Mouse (Mus musculus): ENCODE results near the gene Htr7.

Gene Htr7

DNA sequence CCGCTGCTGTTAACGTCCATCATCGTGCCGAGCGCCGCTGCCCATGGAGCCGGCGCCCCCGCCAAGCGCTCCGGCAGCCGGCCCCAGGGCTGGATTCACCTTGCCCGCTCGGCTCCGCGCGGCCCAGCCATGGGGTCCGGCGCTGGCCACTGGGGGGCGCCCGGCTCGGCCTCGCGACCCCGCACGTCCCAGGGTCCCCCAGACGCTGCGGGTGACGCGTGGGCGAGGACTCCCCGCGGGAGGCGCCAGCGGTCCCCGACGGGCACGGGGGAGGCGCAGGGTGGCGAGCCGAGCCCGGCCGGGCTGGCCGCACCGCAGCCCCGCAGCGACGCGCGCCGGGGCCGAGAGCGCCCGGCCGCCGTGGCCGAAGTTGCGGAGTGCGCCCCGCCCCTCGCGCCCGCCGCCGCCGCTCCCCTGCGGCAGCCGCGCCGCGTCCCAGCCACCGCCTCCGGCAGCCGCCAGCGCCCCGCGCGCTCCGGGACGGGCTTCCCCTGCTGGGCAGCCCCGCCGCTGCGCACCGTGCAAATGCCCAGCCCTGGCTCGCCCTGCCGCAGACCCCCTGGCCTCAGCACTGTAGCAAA, at the start of gene Htr7:
TSS of gene Htr7 (minus strand) at position 277 of the 581 bp plus-strand sequence.
- DNase-seq, result peak; percentile 16

DNA sequence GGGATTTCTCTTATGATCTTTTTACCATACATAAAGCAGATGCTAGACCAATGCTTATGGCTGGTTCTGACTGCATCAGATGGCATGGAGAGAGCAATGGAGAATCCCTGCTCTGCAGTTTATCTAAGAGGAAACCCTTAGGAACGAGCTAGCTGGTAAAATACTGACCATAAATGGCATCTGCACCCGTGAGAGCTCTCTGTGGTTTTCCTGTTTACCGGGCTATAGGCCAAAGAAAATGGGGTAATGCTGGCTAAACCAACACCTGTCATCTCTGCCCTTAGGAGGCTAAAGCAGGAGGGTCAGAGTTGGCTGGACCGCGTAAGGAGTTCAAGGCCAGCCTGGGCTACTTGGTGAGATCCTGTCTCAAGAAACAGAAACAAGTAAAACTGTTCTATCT, 46.6 kb upstream of the Htr7 start:
- DNase-seq, result no peak

DNA sequence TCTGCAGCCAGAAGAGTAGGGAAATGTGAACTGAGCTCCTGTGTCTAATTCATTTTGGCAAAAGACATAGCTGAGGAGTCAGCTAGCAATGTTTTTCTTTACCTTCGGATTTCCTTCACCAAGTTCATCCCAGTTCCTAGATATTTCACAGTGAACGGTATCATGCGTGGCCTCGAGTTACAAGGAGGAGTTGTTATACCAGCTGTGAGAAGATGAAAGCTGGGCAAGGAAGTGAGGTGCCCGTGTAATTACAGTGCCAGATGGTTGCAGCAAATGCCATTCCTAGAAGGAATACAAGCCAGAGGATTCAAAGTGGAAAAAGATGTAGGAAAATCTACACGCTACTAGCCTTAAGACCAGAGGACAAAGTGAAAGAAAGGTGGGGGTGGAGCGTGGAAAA, 41.6 kb upstream of the Htr7 start:
- DNase-seq, result no peak

DNA sequence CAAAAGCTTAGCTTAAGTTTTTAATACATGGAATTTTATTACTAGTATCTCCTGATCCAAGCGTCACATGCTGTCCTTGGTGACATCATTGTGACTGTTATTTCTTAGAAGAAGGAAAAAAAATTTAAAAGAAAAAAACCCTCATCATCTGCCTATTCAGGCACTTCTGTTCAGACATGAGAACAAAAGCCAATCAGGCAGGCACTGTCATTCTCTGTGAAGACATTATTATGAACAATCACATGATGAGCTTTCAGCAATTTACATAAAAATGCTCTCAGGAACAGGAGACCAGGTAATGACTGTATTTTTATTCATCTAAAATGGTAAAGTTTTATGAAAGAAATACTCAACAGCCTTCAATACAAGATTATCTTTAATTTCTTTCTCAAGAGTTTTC, 41.0 kb upstream of the Htr7 start:
- DNase-seq, result no peak

DNA sequence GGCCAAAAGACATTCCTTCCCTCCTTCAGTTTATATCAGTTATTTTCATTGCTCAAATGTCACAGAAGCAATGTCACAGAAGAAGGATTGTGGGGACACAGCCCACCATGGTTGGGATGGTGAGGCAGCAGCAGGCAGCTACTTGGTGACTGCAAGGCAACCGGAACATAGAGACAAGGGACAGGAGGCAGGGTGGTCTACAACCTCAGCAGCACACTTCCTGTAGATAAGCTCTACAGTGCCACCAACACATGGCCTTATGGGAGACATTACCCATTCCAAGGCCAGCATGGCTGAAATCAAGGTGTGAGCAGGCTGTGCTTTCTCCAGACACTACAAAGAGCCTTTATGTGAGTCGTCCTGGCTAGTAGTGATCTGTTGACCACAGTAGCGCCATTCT, 39.9 kb upstream of the Htr7 start:
- DNase-seq, result no peak

DNA sequence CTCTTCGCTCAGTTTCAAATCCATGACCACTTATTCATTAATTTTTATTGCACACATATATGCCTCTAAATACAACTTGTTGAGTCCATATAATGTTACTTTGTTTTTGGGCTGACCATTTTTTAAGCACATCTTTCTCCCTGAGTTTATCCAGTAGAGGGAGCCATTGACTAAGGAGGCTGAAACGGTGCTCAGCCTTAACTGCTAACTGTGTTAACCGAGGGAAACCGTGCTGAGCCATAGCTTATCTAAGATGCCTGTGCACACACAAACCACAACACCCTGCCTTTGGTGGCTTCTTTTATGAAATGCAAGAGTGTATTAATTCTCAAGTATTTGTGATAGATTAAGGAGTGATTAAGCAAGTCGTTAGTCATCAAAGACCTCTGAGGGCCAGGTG, 33.5 kb upstream of the Htr7 start:
- DNase-seq, result no peak

DNA sequence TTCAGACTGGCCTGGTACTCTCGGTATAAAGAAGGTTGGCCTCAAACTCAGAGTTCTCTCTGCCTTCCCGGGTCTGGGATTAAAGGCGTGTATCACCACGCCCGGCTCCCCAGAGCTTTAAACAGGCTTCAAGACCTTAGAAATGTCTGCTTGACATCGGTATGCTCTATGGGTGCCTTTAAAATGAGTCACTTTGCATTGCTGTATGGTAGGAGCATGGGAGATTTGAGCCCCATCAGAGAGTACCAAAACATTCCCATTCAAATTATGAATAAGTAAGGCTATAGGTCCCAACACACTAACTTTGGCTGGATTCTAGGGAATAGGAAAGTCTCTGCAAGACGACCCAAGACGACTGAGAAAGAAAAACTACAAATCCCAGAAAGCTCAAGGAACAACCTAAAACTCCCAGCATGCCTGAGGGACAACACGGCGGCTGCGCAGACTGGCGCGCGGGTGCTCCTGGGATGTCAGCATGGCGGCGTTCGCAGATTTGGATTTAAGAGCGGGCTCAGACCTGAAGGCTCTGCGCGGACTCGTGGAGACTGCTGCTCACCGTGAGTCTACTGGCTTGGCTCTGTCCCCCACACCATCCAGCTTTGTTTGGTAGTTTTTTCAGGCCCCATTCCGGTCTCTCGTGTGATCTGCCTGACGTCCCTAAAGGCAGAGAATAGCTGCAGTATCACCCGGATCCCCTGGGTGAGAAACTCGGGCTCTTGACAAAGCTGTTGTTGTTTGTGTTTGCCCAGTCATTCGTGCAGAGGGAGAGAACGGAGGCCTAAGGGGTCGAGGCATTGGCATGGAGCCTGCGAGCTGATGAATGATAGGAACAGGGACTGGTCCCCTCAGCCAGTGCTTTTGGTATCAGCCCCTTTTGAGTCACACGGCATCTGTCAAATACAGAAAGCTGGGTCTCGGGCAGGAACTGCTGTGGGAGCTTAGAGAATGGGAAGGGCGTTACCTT, 26.2 kb upstream of the Htr7 start, which contains the start of gene Rpp30:
TSS of gene Rpp30 (plus strand) at position 455 of the 964 bp plus-strand sequence.
- peak; percentile 91 for DNase-seq

DNA sequence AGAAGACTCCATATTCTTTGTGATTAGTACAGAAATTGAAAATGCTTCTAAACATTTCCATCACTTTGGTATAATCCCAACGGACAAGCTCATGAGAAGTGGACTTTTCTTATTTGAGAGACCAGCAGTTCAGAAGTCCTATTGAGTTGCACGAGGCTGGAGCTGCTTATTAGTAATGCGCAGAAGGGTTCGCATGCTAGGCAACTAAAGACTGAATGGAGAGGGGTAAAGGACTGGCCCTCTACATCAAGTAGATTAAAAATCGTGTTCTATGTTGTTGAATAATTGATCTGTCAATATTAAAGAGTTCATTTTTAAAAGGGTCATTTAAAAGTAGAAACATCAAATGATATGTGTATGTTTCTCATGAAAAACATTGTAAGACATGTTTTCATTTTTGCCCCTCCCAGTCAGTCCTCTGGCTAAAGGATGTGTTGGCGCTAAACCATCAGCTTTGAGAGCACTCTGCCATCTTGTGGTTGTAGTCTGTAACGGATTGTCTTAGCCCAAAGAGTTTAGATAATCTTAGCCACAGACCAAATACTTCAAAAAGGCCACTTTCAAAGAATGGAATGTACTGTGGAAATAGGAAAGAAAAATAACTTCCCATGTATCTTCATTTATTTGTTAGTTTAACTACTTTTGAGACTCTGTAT, 25.4 kb upstream of the Htr7 start:
- DNase-seq, result peak; percentile 28

DNA sequence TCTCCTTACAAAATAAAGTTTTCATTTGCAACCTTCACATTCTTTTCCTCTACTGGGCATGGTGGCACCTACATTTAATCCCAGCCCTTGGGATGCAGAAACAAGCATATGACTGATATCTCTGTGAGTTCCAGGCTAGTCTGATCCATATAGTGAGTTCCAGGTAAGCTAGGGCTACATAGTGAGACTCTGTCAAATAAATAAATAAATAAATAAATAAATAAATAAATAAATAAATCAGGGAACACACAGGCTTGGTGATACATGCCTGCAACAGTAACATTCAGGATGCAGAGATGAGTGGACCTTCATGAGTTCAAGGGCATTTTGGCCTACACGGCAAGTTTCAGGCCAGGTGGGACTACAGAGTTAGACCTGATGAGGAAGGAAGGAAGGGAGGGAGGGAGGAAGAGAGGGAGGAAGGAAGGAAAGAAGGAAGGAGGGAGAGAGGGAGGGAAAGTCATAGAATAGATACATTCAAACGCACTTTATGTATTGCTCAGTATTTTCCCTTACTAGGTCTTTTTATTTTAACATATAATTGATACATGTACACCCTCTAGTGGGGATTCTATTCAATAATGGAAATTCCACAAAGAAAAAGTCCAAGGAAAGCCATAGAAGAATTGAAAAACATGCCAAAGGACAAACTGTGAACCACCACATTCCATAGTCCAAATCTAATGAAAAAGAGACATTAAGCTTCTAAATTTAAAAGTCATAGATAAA, 5.7 kb upstream of the Htr7 start:
- DNase-seq, result no peak

DNA sequence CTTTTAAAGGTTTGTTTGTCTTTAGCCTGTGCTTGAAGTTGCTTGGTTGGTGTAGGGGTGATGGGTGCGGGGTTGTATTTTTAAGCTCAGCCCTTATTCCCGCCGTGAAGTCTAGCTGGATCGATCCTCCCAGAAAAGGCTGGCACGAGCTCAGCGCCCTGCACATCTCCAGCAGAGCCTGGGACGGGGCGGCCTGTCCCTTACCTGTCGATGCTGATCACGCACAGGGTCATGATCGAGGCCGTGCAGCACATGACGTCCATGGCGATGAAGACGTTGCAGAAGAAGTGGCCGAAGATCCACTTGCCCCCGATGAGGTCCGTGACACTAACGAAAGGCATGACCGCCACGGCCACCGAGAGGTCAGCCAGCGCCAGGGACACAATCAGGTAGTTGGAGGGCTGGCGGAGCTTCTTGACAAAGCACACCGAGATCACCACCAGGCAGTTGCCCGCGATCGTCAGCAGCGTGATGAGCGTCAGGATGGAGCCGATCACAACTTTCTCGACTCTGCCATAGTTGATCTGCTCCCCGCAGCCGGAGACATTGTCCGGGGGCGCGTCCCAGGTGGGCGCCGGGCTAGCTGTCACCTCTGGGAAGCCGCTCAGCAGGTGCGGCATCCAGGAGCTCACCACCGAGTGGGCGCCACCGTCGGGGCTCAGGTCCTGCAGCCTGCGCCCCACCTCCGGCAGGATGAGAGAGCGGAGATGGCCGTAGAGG, 645 bp downstream of the Htr7 start:
- no peak for DNase-seq

DNA sequence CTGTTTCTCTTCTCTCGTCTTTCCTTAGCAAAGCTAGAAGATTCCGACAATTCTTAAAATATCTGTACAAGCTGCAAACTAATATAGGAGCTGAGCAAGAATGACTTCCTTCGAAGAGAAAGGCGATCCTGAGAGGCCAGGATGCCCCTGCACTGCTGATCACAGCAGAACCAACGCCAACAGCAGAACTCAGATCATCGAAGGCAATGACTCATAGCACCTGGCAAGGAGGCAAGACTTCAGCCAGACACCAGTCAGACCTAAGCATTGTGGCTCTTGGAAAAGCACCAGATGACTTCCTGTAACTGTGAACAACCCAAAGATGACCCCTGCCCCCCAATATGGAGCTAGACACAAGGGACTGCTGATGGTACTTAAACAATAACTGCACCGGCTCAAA, 11.3 kb downstream of the Htr7 start:
- DNase-seq, result no peak

DNA sequence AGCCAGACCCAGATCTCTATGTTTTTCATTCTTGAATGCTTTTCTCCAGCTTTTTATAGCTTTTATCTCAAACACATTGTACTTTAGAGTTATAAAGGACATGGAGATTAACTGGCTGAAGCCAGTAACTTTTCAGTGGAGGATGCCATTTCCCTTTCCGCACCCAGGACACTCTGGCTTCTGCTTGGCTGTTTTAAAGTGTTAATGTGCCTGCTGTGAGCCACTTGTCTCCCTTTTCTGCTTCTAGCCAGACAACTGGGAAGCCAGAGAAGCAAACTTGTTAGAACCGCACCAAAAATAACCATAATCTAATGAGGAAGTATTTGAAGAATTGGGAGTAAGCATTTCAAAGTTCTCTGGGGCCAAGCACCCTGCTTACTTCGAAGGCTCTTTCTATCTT, 42.5 kb downstream of the Htr7 start:
- no peak for DNase-seq

DNA sequence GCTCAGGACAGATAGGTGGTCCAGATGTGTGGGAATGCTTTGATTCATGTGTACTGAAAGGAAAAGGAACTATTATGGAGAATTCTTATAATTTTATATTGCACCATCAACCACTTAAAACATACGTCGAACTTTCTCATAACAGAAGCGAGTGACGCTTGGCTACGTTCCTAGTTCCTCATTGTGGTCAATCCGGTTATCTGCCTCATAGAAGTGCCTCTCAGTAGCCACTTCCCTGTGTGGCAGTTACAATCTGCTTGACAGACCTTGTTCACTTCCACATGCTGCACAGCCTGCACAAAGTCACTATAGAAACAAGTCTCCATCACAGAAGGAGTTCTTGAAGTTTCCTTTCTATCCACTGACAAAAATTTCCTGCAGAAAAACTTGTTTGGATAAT, 51.0 kb downstream of the Htr7 start:
- peak; percentile 8 for DNase-seq

DNA sequence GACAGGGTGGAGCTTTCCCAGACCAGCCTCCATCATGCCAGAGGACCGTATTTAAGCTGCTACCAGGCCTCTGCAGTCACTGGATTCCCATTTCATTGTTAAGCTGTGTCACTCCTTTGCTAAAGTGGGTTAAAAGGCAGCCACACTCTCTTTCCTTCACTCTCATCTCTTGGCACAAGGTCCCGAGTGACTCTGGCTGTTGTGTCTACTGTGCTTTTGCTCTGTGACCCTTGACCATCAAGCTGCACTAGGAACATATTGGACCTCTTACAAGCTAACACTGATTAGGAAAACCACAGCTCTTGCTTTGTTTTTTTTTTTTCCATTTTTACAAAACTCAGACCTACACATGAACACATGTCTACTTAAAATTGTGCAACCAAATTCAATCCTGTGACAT, 52.3 kb downstream of the Htr7 start:
- DNase-seq, result no peak

DNA sequence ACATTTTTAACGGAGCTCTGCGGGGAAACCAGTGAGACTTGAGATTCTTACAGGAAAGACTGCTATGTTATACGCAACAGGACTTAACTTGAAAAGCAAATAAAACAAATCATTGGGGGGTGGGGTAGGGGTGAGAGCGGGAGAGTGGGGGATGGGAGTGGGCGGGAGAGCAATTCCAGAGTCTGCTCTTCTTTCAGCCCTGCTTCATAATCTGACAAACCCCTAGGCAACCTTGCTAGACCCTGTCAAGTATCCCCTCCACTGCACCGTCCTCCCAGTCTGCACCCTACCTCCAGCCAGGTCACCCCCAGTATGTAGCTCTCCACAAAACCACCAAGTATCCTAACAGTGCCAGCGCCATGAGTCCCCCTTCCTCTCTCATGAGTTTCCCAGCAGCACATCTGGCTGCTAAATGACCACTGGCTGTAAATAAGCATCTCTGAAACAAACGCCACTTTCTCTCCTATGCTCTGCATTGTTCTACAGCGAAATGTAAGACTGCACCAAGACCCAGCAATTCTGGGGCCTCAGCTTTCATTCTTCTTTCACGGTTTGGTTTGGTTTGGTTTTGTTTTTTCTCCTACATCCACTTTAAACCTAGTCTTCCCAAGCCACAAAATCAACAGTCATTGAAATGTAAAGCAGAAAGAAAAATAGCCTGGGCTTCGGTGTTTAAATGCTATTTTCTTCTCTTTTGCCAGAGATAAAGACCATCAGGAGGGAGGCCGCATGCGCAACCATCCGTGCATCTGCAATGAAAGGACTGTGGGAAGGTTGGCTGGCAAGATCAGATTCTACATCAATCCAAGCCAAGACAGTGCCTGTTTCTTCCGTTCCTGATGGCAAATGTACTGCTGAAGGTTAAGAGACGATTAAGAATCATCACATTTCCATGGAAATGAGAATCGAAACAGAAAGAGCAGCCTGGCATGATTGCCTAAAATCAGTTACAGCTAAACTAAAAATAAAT, 54.5 kb downstream of the Htr7 start:
- peak; percentile 14 for DNase-seq

DNA sequence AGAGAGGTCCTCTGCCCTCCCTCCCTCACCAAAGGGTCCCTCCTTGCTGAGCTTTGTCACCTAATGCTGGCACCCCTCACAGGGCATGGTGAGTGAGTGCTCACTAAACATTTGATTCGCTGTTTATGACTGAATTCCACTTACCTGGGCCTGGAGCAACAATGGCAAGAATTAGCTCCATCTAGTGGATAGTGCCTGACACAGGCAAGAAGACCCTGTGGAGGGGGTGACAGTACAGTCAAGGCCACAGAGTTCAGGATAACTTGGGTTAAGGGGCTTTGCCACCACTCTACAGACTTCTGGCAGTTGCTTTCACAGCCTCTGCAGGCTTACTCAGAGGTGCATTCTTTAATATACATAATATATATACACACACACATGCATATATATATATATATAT, 55.8 kb downstream of the Htr7 start:
- no peak for DNase-seq

DNA sequence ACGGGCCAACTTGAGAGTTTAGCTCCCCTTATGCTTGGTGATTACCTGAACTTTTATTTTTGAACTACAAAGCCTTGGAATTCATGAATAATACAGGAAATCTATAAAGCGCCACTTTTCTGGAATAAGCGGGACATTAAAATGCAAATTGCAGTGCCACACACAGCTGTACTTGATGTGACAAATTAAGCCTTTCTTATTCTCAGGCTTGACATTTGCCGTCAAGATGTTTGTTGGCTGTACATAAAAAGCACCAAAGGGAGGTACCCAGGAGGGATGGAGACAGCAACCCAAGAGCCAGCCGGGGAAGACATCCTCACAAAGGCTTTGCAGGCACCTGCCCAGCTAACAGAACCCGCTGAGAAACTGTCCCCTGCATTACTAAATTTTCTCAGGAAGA, 56.4 kb downstream of the Htr7 start:
- DNase-seq, result no peak

DNA sequence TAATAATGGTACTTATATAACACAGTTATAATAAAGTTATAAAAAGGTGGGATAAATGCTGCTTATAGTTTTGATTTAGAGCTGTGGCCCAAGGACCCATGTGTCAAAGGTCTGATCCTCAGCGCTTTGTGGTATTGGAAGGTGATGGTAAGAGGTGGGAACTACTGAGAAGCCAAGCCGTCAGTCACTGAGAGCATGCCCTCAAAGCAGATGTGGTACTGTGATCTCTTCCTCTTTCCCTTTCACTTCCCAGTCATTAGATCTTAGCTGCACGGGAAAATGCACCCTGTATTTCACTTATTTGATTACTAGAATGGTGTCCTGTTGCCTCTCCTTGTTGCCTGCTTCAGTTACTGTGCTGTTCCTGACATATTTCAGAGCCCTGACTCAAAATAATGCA, 59.9 kb downstream of the Htr7 start:
- DNase-seq, result no peak

DNA sequence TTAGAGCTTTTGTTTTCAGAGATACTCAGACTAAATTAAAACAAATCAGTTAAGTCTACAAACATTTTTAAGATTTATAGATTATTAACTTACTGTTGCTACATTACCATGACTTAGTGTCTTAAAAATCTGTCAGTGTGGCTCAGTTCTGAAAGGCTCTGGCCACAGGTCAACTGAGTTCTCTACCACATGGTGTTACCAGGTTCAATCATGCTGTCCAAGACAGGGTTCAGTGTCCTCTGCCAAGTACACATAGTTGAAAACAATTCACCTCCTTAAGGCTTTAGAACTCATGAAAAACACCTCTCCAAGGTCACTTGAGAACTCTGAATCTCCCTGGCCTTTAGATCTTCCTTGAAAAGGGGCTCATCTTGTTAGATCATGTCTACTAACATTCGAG, 69.8 kb downstream of the Htr7 start:
- DNase-seq, result no peak

DNA sequence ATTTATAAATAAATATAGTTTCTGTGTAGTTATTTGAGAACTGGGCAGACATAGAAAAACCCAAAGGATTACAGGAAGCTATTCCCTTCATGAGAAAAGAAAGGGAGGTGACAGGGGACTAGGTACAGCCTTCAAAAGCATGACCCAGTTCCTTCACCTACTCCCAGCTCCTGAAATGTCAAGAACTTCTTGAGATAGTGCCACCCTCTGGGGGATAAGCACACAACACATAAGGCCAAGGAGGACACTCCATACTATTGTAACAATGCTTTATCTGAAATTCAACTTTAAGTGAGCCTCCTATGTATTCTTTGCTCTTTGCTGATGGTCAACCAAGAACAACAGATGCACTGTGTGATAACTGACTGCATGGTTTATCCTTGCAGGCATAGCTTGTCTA, 82.6 kb downstream of the Htr7 start:
- DNase-seq, result no peak

DNA sequence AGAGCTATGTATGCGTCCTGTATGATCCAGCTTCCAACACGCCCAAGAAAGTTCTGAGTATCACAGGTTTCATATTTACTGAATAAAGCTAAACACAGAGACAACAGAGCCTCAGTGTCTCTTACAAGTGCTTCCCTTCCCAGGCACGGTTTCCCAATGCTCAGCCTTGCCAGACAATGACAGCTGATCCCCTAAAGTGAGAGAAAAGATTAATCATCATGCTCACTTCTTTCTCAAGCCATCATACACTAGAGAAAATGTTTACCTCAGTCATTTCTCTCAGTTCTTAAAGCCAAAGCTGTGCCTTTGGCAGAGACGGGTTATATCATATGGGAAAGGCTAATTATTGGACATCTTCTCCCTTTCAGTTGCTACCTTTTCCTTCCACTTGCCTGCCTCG, 99.7 kb downstream of the Htr7 start:
- DNase-seq, result no peak

Measured in layer of hippocampus, adult 9-11 months (tissue).